Mouse (Mus musculus) stomach, embryonic 14.5 days (tissue): ENCODE data around the gene Ascl5. TPM values are rescaled to one million over a fixed set of nuclear protein-coding genes. Genes with fewer than 3 reads are reported as not detected.
A peak's percentile ranks its signal among the peaks of the same experiment; 100 is the strongest.

Source experiments
- ATAC-seq: fragments of 200-750 bp; cut with Nextera tagmentation; 2 replicates; pipeline ENCODE4 v1.8.0; 2017; ENCODE audit warnings: low read depth, moderate TSS enrichment; ENCODE audit not compliant: insufficient number of reproducible peaks, insufficient read depth, low FRiP score
- H3K27ac ChIP-seq: fragments of 300-500 bp; sonication (generic); 2 replicates; pipeline ENCODE4 v1.5.1; 2014; ENCODE audit warnings: mild to moderate bottlenecking, low read length, moderate library complexity, mixed read lengths
- H3K27me3 ChIP-seq: fragments of 300-500 bp; sonication (generic); 2 replicates; pipeline ENCODE4 v1.6.1; 2014; ENCODE audit warnings: low read length, control low read depth, mixed read lengths; ENCODE audit not compliant: control insufficient read depth, insufficient read depth
- H3K36me3 ChIP-seq: fragments of 300-500 bp; sonication (generic); 2 replicates; pipeline ENCODE4 v1.6.1; 2014; ENCODE audit warnings: mild to moderate bottlenecking, control low read depth, low read length, moderate library complexity, mixed read lengths; ENCODE audit not compliant: control insufficient read depth, insufficient read depth
- H3K4me1 ChIP-seq: fragments of 300-500 bp; sonication (generic); 2 replicates; pipeline ENCODE4 v1.6.1; 2014; ENCODE audit warnings: low read length, control low read depth, mixed read lengths; ENCODE audit not compliant: control insufficient read depth, insufficient read depth
- H3K4me2 ChIP-seq: fragments of 300-500 bp; sonication (generic); replicated peaks from 2 replicates; pipeline ENCODE4 v1.6.1; 2014; ENCODE audit warnings: low read depth, low read length, control low read depth
- H3K4me3 ChIP-seq: fragments of 300-500 bp; sonication (generic); 2 replicates; pipeline ENCODE4 v1.5.1; 2014; ENCODE audit warnings: low read depth, low read length, control low read depth
- H3K9ac ChIP-seq: fragments of 300-500 bp; sonication (generic); replicated peaks from 2 replicates; pipeline ENCODE4 v1.6.1; 2014; ENCODE audit warnings: low read depth, mild to moderate bottlenecking, control low read depth, low read length, moderate library complexity, mixed read lengths
- H3K9me3 ChIP-seq: fragments of 300-500 bp; sonication (generic); 2 replicates; pipeline ENCODE4 v1.6.1; 2016; ENCODE audit warnings: low read depth, low read length, control low read depth; ENCODE audit not compliant: control insufficient read depth
- WGBS: fragments of 180-500 bp; shearing (Covaris S2); extraction: QIAGEN DNeasy Blood & Tissue Kit; methylation state at CpG from one replicate; pipeline ENCODE4 v1.1.7; 2014; 5-methylcytosine and 5-hydroxymethylcytosine counted together
- polyA plus RNA-seq: library from polyadenylated mRNA; unstranded; fragments of >200 nt; fragmentation: Nextera tagmentation; extraction: Ambion mirVana; gene quantifications from 2 replicates; pipeline ENCODE4 v1.2.1, GENCODE M21; 2014

Ascl5 gene
- polyA plus RNA-seq, 1 experiment from 2014 or later, result 0.97 TPM

- Histone ChIP-seq H3K36me3 (peaks cover 3% of the 10 kb centered on the region; the same call in 1 of the 2 replicates), H3K27ac (no peak overlapping the region), H3K9me3 (no peaks in the 10 kb centered on the region), H3K27me3 (no peaks in the 10 kb centered on the region), H3K4me3 (no peak overlapping the region), H3K9ac (no peak overlapping the region), H3K4me2 (peak overlapping the region; percentile 27; the same call in 1 of the 2 replicates), H3K4me1 (peaks cover 16% of the 10 kb centered on the region)
- ATAC-seq, result peak; percentile 87
- 17% methylated on average over 11 of the region's 11 CpGs for WGBS
Measured at GRCm38 (mm10) chr1:136040452-136040851, 10.2 kb upstream of the Ascl5 start.

- Histone ChIP-seq H3K4me3 (no peak overlapping the region), H3K9ac (no peak overlapping the region), H3K4me1 (peaks cover 16% of the 10 kb centered on the region), H3K4me2 (peak overlapping the region; percentile 27; the same call in 1 of the 2 replicates), H3K9me3 (no peaks in the 10 kb centered on the region), H3K27ac (no peak overlapping the region; the same call in 1 of the 2 replicates), H3K36me3 (peaks cover under 1% of the 10 kb centered on the region; the same call in 1 of the 2 replicates), H3K27me3 (no peaks in the 10 kb centered on the region)
- ATAC-seq, result peak; percentile 47
- 15% methylated on average over 4 of the region's 4 CpGs for WGBS
Measured at GRCm38 (mm10) chr1:136040874-136041273, 9.7 kb upstream of the Ascl5 start.

GRCm38 (mm10) chr1:136045774-136046173 lies 4.8 kb upstream of the Ascl5 start:
- Histone ChIP-seq H3K4me2 (no peak overlapping the region), H3K9me3 (no peaks in the 10 kb centered on the region), H3K36me3 (no peaks in the 10 kb centered on the region), H3K9ac (no peak overlapping the region), H3K27me3 (peaks cover 9% of the 10 kb centered on the region), H3K27ac (no peak overlapping the region), H3K4me1 (peaks cover 10% of the 10 kb centered on the region), H3K4me3 (no peak overlapping the region)
- ATAC-seq, result no peak
- WGBS, result 10% methylated on average over 4 of the region's 4 CpGs

GRCm38 (mm10) chr1:136047432-136047831 lies 3.2 kb upstream of the Ascl5 start:
- Histone ChIP-seq H3K4me2 (no peak overlapping the region), H3K9me3 (no peaks in the 10 kb centered on the region), H3K27ac (no peak overlapping the region), H3K4me1 (peaks cover 12% of the 10 kb centered on the region; the same call in 1 of the 2 replicates), H3K27me3 (peaks cover 15% of the 10 kb centered on the region), H3K4me3 (no peak overlapping the region), H3K9ac (no peak overlapping the region), H3K36me3 (no peaks in the 10 kb centered on the region)
- no peak for ATAC-seq
- WGBS, result 3% methylated on average over 2 of the region's 2 CpGs

GRCm38 (mm10) chr1:136047894-136048293 lies 2.7 kb upstream of the Ascl5 start:
- WGBS, result 70% methylated on average over 9 of the region's 9 CpGs
- peaks cover 15% of the 10 kb centered on the region for H3K27me3 ChIP-seq
- H3K36me3 ChIP-seq, result no peaks in the 10 kb centered on the region
- peaks cover 12% of the 10 kb centered on the region; the same call in 1 of the 2 replicates for H3K4me1 ChIP-seq
- no peak overlapping the region for H3K27ac ChIP-seq
- H3K9ac ChIP-seq, result no peak overlapping the region
- H3K4me3 ChIP-seq, result no peak overlapping the region
- H3K9me3 ChIP-seq, result no peaks in the 10 kb centered on the region
- no peak for ATAC-seq
- no peak overlapping the region for H3K4me2 ChIP-seq

- Histone ChIP-seq H3K9ac (no peak overlapping the region), H3K9me3 (no peaks in the 10 kb centered on the region), H3K36me3 (no peaks in the 10 kb centered on the region), H3K27ac (no peak overlapping the region), H3K27me3 (peaks cover 15% of the 10 kb centered on the region), H3K4me3 (peak overlapping the region; percentile 29), H3K4me2 (peak overlapping the region; percentile 42), H3K4me1 (peaks cover 12% of the 10 kb centered on the region; the same call in 1 of the 2 replicates)
- no peak for ATAC-seq
- WGBS, result under 1% methylated on average over 32 of the region's 36 CpGs
Measured at GRCm38 (mm10) chr1:136051013-136051315, 360 bp downstream of the Ascl5 start.

- Histone ChIP-seq H3K9ac (no peak overlapping the region), H3K36me3 (no peaks in the 10 kb centered on the region), H3K4me3 (peak overlapping the region; percentile 29), H3K4me2 (peak overlapping the region; percentile 42), H3K27me3 (peaks cover 15% of the 10 kb centered on the region), H3K9me3 (no peaks in the 10 kb centered on the region), H3K4me1 (peaks cover 12% of the 10 kb centered on the region; the same call in 1 of the 2 replicates), H3K27ac (no peak overlapping the region)
- 0% methylated on average over 6 of the region's 6 CpGs for WGBS
- peak; percentile 73; the same call in 1 of the 2 replicates for ATAC-seq
Measured at GRCm38 (mm10) chr1:136051465-136051864, 861 bp downstream of the Ascl5 start.

GRCm38 (mm10) chr1:136052547-136052946 lies 1.9 kb downstream of the Ascl5 start, which contains the start of gene Cacna1s:
Gene Cacna1s, plus strand, starts transcription at chr1:136052750.
- Histone ChIP-seq H3K9me3 (no peaks in the 10 kb centered on the region), H3K4me1 (peaks cover 12% of the 10 kb centered on the region; the same call in 1 of the 2 replicates), H3K4me3 (no peak within 1 kb of the TSS), H3K27ac (no peak within 1 kb of the TSS), H3K36me3 (no peaks in the 10 kb centered on the region), H3K9ac (0 out of 2 replicates have a peak within 1 kb of the TSS, but pooled peaks have one; percentile 14), H3K27me3 (peaks cover 15% of the 10 kb centered on the region), H3K4me2 (no peak within 1 kb of the TSS)
- ATAC-seq, result no peak
- 45% methylated on average over 11 of the region's 11 CpGs for WGBS

GRCm38 (mm10) chr1:136055771-136056170 lies 5.2 kb downstream of the Ascl5 start:
- Histone ChIP-seq H3K4me3 (no peak overlapping the region), H3K9me3 (no peaks in the 10 kb centered on the region), H3K9ac (no peak overlapping the region), H3K4me2 (no peak overlapping the region), H3K36me3 (no peaks in the 10 kb centered on the region), H3K4me1 (peaks cover 9% of the 10 kb centered on the region; the same call in 1 of the 2 replicates), H3K27ac (no peak overlapping the region), H3K27me3 (peaks cover 7% of the 10 kb centered on the region; the same call in 1 of the 2 replicates)
- no peak for ATAC-seq
- WGBS, result 78% methylated on average over 3 of the region's 3 CpGs
